Mouse (Mus musculus): Measurements from ENCODE around the gene Tmco3. TPM values are rescaled to one million over a fixed set of nuclear protein-coding genes. Genes with fewer than 3 reads are reported as not detected.
A peak's percentile ranks its signal among the peaks of the same experiment; 100 is the strongest.

Gene Tmco3
- polyA plus RNA-seq, 1 experiment: 38.4 TPM

DNA sequence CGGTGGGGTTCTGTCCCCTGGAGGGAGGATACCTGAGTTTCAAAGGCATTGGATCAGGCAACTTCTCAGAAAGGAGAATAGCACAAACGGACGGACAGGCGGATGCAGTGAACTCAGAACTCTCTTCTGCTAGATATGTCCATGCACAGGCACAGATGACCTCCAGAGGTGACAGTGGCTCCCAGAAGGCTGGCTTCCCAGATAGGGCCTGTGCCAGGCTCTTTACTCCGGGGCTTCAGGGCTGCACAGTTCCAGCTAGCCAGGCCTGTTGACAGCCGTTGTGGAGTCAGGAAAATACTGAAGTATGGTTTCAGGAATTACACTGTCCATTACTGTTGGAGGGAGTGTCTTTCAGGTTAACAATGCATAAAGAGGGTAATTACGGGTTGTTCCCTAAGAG lies 62.1 kb downstream of the Tmco3 start:
- Histone ChIP-seq H3K4me1 (ENCODE audit: control insufficient read depth, insufficient read depth, insufficient read length, low read length) (peaks cover 15% of the 10 kb centered on the region; the same call in 1 of the 2 replicates), H3K36me3 (ENCODE audit: control insufficient read depth, insufficient read depth, low read length) (peaks cover 39% of the 10 kb centered on the region), H3K4me3 (ENCODE audit: low read depth, low read length) (no peak overlapping the region), H3K27me3 (ENCODE audit: control insufficient read depth, insufficient read depth, low read length) (no peaks in the 10 kb centered on the region), H3K27ac (ENCODE audit: insufficient read depth, low read depth, low read length) (no peak overlapping the region)
- 84% methylated on average over 7 of the region's 7 CpGs for WGBS
- TF ChIP-seq CTCF (IDR thresholded peaks at IDR 0.05; ENCODE audit: extremely low read depth, insufficient read length, insufficient replicate concordance, low read depth, low read length): no peak
- TF ChIP-seq POLR2A (IDR thresholded peaks at IDR 0.05; ENCODE audit: low read depth, low read length): no peak

DNA sequence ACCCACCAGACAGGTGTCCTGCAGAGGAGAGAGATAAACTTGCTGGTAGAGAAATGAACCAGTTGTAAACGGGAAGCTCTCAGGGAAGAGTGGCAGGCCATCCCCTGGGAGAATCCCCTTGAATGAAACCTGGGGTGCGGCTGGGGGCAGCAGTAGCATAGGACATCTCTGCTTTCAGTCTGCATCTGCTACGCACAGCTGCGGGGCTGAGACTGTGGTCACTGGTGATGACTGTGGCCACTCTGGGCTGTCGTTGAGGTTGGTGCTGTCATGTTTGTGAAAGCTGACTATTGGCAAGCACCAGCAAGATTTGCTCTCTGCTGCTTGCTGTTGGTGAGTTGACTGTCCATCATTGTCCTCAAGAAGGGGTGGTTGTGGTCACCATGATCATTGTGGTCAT lies 63.6 kb downstream of the Tmco3 start:
- Histone ChIP-seq H3K4me1 (ENCODE audit: control insufficient read depth, insufficient read depth, insufficient read length, low read length) (peaks cover 15% of the 10 kb centered on the region; the same call in 1 of the 2 replicates), H3K27me3 (ENCODE audit: control insufficient read depth, insufficient read depth, low read length) (no peaks in the 10 kb centered on the region), H3K27ac (ENCODE audit: insufficient read depth, low read depth, low read length) (peak overlapping the region; percentile 54), H3K4me3 (ENCODE audit: low read depth, low read length) (no peak overlapping the region), H3K36me3 (ENCODE audit: control insufficient read depth, insufficient read depth, low read length) (peaks cover 42% of the 10 kb centered on the region)
- TF ChIP-seq POLR2A (IDR thresholded peaks at IDR 0.05; ENCODE audit: low read depth, low read length) (no peak), CTCF (IDR thresholded peaks at IDR 0.05; ENCODE audit: extremely low read depth, insufficient read length, insufficient replicate concordance, low read depth, low read length) (no peak)
- 67% methylated on average over 5 of the region's 5 CpGs for WGBS

DNA sequence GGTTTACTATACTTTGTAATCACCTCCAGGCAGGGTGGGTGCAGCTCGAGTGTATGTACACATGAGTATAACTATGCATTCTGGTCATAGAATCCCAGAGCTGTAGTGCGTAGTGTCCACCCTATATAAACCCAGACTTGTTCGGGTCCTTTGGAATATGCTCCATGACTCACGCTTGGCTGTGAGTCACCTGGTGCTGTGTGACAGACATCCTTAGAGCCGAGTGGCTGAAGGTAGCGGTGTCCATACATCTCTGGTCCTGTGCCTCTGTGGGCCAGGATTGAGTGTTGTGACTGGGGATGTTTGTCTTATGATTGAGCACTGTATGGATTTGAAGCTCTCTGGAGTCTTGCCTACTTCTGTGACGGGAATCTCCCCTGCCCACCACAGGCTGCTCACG lies 64.6 kb downstream of the Tmco3 start:
- no peak overlapping the region for H3K4me3 ChIP-seq (ENCODE audit: low read depth, low read length)
- peak overlapping the region; percentile 67 for H3K27ac ChIP-seq (ENCODE audit: insufficient read depth, low read depth, low read length)
- peaks cover 15% of the 10 kb centered on the region; the same call in 1 of the 2 replicates for H3K4me1 ChIP-seq (ENCODE audit: control insufficient read depth, insufficient read depth, insufficient read length, low read length)
- no peak for TF ChIP-seq CTCF (IDR thresholded peaks at IDR 0.05; ENCODE audit: extremely low read depth, insufficient read length, insufficient replicate concordance, low read depth, low read length)
- H3K36me3 ChIP-seq (ENCODE audit: control insufficient read depth, insufficient read depth, low read length): peaks cover 47% of the 10 kb centered on the region
- WGBS: 66% methylated on average over 8 of the region's 8 CpGs
- no peaks in the 10 kb centered on the region for H3K27me3 ChIP-seq (ENCODE audit: control insufficient read depth, insufficient read depth, low read length)

DNA sequence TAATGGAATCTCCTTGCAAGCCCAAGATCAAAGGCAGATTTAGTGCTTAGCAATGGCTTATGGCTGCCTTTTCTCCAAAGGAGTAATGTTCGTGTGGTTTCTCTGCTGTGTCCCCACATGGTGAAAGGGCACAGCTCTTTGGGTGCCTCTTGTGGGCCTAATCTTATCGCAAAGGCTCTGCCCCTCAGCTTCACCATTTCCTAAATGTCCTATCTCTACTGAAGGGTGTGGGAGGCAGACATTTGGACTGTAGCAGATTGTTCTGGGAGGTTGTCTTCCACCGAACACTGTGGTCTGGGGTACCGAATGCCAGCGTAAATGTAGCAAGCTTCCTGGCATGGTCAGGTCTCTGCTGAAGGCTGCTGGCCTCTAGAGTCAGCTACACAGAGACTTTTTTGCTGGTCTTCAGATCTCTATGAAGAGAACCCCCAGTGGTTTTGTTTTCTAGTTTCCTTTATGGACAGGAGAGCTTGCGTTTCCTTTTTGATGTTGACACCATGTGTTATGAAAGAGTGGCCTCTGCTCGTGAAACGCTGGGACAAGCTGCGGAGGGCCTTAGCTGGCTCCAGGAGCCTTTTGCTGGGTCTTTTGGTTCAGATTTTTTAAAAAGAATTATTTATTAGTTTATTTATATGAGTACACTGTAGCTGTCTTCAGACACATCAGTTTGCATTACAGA lies 65.3 kb downstream of the Tmco3 start:
- peaks cover 49% of the 10 kb centered on the region for H3K36me3 ChIP-seq (ENCODE audit: control insufficient read depth, insufficient read depth, low read length)
- TF ChIP-seq CTCF (IDR thresholded peaks at IDR 0.05; ENCODE audit: extremely low read depth, insufficient read length, insufficient replicate concordance, low read depth, low read length) (no peak), POLR2A (IDR thresholded peaks at IDR 0.05; ENCODE audit: low read depth, low read length) (no peak)

DNA sequence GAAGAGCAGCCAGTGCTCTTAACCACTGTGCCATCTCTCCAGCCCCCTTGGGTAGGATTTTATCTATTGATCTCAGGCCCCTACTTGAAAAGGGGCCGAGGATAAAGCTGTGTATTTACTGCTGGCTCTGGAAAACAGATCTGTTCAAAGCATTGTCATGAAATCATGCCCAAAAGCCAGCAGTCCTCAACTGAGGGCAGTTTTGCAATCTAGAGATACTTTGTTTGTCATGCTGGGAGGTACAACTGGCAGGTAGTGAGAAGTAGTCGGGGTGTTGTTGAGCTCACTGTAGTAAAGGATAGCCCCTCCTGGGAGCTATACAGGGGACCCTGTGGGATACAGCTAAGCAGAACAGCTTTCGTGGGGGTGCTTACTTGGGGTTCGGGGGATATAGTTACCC lies 65.9 kb downstream of the Tmco3 start:
- WGBS: 83% methylated on average over 4 of the region's 4 CpGs
- Histone ChIP-seq H3K4me1 (ENCODE audit: control insufficient read depth, insufficient read depth, insufficient read length, low read length) (peaks cover 15% of the 10 kb centered on the region; the same call in 1 of the 2 replicates), H3K4me3 (ENCODE audit: low read depth, low read length) (no peak overlapping the region), H3K27ac (ENCODE audit: insufficient read depth, low read depth, low read length) (no peak overlapping the region), H3K27me3 (ENCODE audit: control insufficient read depth, insufficient read depth, low read length) (no peaks in the 10 kb centered on the region), H3K36me3 (ENCODE audit: control insufficient read depth, insufficient read depth, low read length) (peaks cover 49% of the 10 kb centered on the region)
- TF ChIP-seq CTCF (IDR thresholded peaks at IDR 0.05; ENCODE audit: extremely low read depth, insufficient read length, insufficient replicate concordance, low read depth, low read length) (no peak), POLR2A (IDR thresholded peaks at IDR 0.05; ENCODE audit: low read depth, low read length) (no peak)

More for the DNA sequence above, 65.3 kb downstream of the Tmco3 start:
- H3K4me3 ChIP-seq (ENCODE audit: low read depth, low read length): no peak overlapping the region
- H3K27me3 ChIP-seq (ENCODE audit: control insufficient read depth, insufficient read depth, low read length): no peaks in the 10 kb centered on the region
- peak overlapping the region; percentile 28; the same call in 1 of the 2 replicates for H3K27ac ChIP-seq (ENCODE audit: insufficient read depth, low read depth, low read length)
- WGBS: 76% methylated on average over 9 of the region's 9 CpGs
- peaks cover 15% of the 10 kb centered on the region; the same call in 1 of the 2 replicates for H3K4me1 ChIP-seq (ENCODE audit: control insufficient read depth, insufficient read depth, insufficient read length, low read length)

DNA sequence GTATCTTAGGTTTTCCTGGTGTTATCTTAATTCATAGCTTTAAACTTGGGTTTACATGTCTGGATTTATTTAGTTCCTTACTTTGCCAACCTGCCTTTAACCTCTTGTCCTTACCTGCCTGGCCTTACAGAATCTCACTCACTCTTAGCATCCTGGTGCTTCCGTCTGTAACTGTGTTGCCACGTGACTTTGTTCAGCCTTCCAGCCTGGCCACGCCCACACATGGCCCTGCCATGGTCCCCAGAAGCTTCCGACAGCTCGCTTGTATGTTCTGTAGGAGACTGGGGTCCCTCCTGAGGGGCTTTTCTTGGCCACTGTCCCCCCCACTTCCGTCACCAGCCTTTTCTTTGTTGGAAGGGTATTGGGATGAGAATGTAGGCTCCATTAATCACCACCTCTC lies 68.2 kb downstream of the Tmco3 start:
- H3K4me1 ChIP-seq (ENCODE audit: control insufficient read depth, insufficient read depth, insufficient read length, low read length): peaks cover 14% of the 10 kb centered on the region; the same call in 1 of the 2 replicates
- H3K27me3 ChIP-seq (ENCODE audit: control insufficient read depth, insufficient read depth, low read length): no peaks in the 10 kb centered on the region
- no peak for TF ChIP-seq CTCF (IDR thresholded peaks at IDR 0.05; ENCODE audit: extremely low read depth, insufficient read length, insufficient replicate concordance, low read depth, low read length)
- TF ChIP-seq POLR2A (IDR thresholded peaks at IDR 0.05; ENCODE audit: low read depth, low read length): no peak
- H3K4me3 ChIP-seq (ENCODE audit: low read depth, low read length): no peak overlapping the region
- H3K36me3 ChIP-seq (ENCODE audit: control insufficient read depth, insufficient read depth, low read length): peaks cover 49% of the 10 kb centered on the region
- no peak overlapping the region for H3K27ac ChIP-seq (ENCODE audit: insufficient read depth, low read depth, low read length)
- WGBS: 70% methylated on average over 6 of the region's 6 CpGs

DNA sequence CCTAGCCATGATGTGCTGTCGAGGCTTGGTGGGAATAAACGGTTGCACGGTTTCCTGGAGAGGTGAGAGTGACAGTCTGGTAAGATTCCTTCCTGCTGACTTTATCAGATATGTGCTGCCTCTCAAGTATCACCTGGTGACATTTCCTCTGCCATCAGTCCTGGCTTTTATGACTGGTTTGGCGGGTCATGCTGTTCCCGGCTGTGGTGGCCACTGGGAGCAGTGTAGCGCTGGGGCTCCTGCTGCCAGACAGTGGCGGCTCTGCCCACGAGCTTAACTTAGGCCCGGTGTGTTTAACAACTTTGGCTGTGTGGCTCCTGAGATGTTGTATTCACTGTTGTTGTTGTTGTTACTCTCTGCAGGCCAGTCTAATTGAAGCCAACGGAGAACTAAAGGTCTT lies 68.7 kb downstream of the Tmco3 start:
- Histone ChIP-seq H3K36me3 (ENCODE audit: control insufficient read depth, insufficient read depth, low read length) (peaks cover 52% of the 10 kb centered on the region), H3K4me3 (ENCODE audit: low read depth, low read length) (no peak overlapping the region), H3K4me1 (ENCODE audit: control insufficient read depth, insufficient read depth, insufficient read length, low read length) (peaks cover 10% of the 10 kb centered on the region; the same call in 1 of the 2 replicates), H3K27me3 (ENCODE audit: control insufficient read depth, insufficient read depth, low read length) (no peaks in the 10 kb centered on the region), H3K27ac (ENCODE audit: insufficient read depth, low read depth, low read length) (no peak overlapping the region)
- TF ChIP-seq POLR2A (IDR thresholded peaks at IDR 0.05; ENCODE audit: low read depth, low read length): no peak
- no peak for TF ChIP-seq CTCF (IDR thresholded peaks at IDR 0.05; ENCODE audit: extremely low read depth, insufficient read length, insufficient replicate concordance, low read depth, low read length)
- WGBS: 39% methylated on average over 10 of the region's 10 CpGs
